Mouse (Mus musculus) thymus, postnatal 36 days (tissue): ENCODE measurements at regions not wholly inside any gene's neighbourhood (a gene's known extent, or its start where the extent isn't known, plus 50 kb on each side); places are given as distances from the start of the nearest gene placed in this dataset.

ENCODE experiments used
- DNase-seq, 2 experiments: peaks; one replicate each; pipeline ENCODE4 v3.0.0; 2022; ENCODE audit warnings: mixed read lengths in 2 of 2

DNA sequence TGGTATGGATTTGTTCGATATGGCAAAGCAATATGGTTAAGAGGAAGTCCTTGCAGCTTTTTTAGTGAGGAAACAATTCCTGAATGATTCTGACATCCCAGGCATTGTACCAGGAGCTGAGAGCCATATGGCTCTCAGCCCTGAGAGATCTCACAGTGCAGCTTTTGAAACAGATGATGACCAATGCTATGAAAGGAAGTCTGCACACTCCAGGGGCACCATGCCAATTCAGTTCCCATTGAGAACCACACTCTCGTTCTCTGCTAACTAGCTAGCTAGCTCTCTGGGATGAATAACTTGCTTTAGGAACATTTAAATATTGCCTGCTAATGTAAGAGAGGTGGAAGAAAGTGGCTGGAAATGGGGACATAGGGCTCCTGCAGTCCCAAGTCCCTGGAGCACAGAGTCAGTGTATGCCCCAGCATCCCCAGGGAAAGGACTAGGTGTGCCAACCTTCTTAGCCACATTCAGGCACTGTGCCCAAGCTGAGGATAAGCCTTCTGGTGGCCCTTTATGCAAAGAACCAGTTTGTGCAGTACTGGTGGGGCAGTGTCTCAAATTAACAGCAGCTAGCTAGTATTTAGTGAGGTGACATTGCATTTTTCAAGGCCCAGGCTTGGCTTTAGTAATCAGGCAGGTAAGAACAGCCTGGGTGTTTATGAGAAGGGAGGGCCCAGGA is 61.8 kb upstream of the Nampt start:
- DNase-seq, result no peak

DNA sequence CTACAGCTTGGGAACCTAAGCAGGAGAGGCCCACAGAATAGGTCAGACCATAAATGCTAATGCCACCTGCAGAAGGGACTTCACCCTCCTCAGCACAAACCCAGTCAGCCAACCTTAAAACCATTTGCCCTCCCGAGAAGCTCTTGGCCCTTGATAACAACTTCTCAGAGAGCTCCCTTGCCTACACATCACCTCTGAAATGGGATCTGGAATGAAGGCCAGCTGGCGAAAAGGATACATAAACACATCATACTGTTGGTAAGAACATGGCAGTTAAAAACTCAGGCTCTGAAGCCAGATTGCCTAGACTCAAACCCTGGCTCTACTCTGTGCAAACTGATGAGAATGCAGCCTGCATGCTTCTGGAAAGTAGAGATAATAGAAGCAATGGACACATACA is 61.2 kb upstream of the Nampt start:
- no peak for DNase-seq

DNA sequence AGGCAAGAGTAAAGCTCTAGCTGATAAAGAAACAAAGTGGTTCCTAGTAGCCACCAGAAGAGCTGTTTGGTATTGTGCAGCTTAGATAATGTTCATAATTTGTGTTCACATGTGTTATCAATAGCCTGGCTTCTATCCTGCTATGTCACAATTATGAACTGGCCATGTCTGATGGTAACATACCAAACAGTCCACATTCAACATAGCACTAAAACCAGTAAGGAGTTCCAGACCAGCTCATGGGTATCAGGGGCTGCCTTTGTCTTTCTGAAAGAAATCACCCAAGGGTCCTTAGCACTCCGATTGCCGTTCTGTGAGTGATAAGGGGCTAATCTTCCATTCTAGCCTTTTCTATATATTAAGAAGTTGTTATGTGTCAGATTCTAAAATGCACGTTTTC is 58.7 kb upstream of the Nampt start:
- DNase-seq, result no peak

DNA sequence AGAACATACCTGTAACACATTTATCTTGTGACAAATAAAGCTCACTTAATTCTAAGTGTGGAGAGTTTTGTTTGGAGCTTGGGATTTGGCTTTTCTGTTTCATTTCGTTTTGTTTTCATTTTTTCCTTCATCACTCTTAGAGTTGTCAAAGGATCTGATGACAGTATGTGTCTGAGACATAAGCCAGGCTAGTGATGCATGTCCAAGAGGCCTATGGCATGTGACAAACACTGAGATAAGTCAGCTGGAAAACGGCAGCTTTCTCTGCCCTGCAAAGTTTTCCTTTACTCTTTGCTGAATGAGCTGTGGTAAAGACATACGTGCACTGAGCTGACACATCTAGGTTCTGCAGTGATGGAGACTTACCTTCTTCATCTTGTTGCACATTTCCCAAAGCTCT is 58.3 kb upstream of the Nampt start:
- no peak for DNase-seq

DNA sequence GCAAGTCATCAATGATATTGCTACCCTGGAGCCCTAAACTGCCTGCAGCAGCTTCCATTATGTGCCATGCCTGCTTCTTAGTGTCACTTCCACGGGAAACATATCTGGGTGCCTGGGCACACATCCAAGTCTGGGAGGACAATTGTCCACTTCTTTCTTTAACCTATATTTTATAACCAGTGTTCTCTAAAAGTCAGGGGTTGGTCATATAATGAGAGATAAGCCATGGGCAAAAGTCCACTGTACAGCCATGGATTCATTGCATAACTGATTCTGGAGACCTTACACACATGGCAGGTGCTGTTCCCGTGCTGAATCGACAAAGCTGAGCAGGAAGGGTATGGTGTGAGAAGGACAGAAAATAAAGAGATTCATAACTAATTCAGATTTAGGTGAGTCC is 55.1 kb upstream of the Nampt start:
- DNase-seq, result no peak

DNA sequence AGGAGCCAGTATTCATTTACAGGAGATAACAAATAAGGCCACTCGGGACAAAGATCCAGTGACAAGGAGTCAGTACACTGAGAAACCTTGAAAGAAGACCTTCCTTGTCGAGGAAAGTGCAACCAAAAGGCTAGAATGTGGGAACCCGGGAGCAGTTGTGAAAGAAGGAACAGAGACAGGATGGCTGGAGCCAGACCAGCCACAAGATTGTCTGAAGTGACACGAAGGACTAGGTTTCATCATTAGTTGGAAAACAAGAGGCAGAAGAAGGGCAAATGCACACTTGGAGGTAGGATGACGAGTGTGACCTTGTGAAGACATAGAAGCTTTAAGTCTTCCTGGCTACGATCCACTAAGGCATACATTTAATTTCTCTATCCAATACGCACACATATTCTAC is 54.6 kb upstream of the Nampt start:
- DNase-seq, result no peak

DNA sequence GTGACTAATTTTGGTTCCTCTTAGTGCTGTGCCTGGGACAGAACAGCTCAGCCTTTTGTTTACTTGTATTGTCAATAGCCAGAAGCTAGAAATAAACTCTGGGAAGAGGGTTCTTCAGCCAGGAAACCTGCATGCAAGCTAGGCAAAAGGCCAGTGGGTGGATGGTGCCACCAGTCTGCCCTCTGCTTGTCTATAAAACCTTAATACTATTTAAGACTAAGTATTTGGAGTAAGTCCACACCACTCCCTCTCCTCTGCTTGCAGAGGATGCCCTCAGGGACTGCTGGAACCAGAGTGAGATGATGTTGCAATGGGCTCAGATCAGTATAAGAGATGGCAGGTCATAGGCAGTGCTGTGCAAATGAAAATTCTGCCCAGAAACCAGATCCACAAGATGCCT is 53.5 kb upstream of the Nampt start:
- DNase-seq, result no peak

DNA sequence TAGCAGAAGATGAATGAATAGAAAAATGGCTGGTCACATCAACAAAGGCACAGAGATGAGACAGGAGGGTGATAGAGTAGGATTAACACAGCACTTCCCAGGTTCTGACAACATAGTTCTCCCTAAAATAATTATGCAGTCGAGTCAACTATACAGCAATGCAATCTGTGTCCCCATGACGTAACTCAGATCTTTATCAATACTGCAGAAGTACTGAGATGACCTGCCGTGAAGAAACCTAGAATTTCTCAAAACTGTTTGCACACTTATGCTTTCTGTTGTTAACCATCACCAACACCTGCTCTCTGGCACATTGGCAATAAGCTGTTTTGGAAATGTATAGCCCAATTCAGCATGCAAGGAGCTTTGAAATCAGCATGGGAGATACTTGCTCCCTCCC is 52.8 kb upstream of the Nampt start:
- no peak for DNase-seq

DNA sequence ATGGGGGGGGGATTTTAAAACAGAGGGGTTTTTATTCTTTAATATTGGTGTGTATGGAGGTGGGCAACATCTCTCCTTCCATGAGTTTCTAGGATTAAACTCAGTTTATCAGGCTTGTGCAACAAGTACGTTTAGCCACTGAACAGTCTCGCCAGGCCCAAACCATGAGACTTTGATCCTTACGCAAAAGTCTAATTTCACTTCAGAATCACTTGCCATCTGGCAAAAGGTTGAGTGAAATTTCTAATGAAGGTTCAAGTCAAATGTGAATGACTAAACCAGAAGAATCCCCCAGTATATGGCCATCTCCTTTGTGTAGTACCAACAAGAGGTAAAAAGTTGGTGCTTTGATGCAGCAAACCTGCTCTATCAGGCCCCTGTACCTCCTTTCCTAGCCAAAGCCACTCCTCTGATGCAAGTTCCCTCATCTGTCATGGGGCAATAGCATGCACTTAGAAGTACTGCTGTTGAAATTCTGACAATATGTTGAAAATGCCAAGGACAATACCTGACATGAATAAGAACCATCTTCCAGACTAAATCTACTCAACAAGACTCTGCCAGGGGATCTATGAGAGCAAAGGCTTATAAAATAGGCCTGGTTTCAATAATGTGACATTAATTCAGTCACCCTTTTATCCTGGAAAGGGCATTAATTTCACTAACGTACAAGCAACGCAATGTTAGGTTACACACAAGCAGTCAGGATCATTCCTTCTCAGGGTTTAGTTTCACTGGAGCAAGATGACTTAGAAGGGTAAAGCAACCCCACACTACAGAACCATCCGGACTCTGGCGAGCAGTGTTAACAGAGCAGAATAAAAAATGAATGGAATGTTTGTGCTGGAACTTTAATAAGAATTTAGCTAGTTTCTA is 51.9 kb upstream of the Nampt start:
- DNase-seq, result no peak

DNA sequence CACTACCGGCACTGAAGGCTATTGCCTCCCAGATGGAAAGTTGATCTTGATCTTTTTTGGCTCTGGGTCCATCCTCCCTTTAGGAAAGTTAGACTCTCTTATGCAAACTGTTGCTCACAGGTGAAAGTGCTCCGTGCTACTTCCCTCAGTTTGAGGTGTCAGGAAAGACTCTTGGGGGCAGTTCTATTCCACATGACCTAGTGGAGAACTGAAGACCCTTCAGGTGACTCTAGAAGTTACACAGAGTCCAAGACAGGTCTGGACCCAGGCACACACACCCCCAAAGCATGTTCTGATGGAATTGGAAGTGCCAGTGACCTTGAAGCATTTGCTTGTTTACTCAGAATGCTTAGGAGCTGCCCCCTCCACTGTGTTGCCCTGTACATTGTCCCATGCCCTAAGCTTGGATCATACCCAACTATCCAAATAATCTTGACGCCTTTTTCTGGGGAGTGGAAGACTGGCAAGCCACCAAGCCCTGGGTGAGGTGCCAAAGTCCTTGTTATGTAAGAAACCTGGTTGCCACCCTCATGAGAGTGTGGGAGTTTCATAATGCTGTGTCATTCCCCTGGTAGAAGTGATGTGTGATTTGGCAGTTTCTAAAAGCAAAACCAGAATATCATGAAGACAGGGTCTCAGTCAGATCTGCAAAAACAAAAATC is 51.1 kb upstream of the Nampt start:
- DNase-seq, result no peak

DNA sequence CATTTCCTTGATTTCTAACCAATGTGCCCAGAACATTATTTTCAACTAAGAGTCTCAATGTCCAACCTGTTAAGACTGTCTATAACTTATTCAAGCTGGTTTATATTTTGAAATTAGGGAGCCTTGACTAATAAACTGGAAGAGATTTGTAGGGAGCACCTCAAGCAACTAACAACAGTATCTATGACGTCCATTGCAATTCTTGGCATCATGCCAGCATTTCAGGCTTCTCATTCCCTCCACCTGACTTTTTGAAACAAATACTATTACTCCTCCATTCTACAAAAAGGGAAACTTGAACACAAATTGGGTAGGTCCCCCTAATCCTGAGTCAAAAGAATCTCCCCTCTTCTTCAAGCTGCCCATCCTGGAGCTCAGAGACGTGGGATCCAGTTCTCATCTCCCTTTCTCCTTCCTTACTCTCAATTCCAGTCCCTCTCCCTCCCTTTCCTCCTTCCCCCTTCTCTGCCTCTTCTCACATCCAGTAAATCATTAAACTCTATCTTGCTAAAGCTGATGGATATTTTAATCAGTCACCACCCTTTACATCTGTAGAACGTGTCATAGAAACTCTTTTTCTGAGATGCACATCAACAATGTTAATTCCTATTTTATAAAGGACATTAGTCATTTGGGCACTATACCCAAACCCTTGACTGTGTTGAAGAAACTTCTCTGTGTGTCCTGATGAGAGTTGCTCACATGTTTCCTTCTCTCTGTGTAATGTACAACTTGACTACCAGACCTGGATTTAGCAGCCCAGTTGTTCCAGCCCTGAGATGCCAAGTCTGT is 50.4 kb upstream of the Nampt start:
- no peak for DNase-seq
